Mouse (Mus musculus) embryonic facial prominence, embryonic 14.5 days (tissue): ENCODE measurements around the gene Arl2. TPM values are rescaled to one million over a fixed set of nuclear protein-coding genes. Genes with fewer than 3 reads are reported as not detected.
A peak's percentile ranks its signal among the peaks of the same experiment; 100 is the strongest.

ENCODE experiments used
- ATAC-seq: fragments of 200-750 bp; cut with Nextera tagmentation; 2 replicates; pipeline ENCODE4 v1.8.0; 2017; ENCODE audit warnings: low read depth, moderate number of reproducible peaks, moderate TSS enrichment
- DNase-seq: peaks from one replicate; pipeline ENCODE4 v3.0.0-alpha.2; 2015; ENCODE audit warnings: low spot score
- H3K27ac ChIP-seq: fragments of 300-500 bp; sonication (generic); replicated peaks from 2 replicates; pipeline ENCODE4 v1.5.1; 2014; ENCODE audit warnings: low read depth, mild to moderate bottlenecking, low read length, moderate library complexity
- H3K27me3 ChIP-seq: fragments of 300-500 bp; sonication (generic); replicated peaks from 2 replicates; pipeline ENCODE4 v1.6.1; 2014; ENCODE audit warnings: low read length; ENCODE audit not compliant: control insufficient read depth, insufficient read depth
- H3K36me3 ChIP-seq: fragments of 300-500 bp; sonication (generic); 2 replicates; pipeline ENCODE4 v1.6.1; 2014; ENCODE audit warnings: low read length, mixed read lengths; ENCODE audit not compliant: control insufficient read depth, insufficient read depth
- H3K4me1 ChIP-seq: fragments of 300-500 bp; sonication (generic); 2 replicates; pipeline ENCODE4 v1.6.1; 2014; ENCODE audit warnings: antibody characterized with exemption, low read length; ENCODE audit not compliant: control insufficient read depth, insufficient read depth
- H3K4me2 ChIP-seq: fragments of 300-500 bp; sonication (generic); 2 replicates; pipeline ENCODE4 v1.6.1; 2014; ENCODE audit warnings: low read depth, mild to moderate bottlenecking, low read length, moderate library complexity, mixed read lengths
- H3K4me3 ChIP-seq: fragments of 300-500 bp; sonication (generic); 2 replicates; pipeline ENCODE4 v1.5.1; 2014; ENCODE audit warnings: low read depth, mild to moderate bottlenecking, low read length
- H3K9ac ChIP-seq: fragments of 300-500 bp; sonication (generic); 2 replicates; pipeline ENCODE4 v1.6.1; 2014; ENCODE audit warnings: low read depth, mild to moderate bottlenecking, low read length, moderate library complexity, mixed read lengths
- H3K9me3 ChIP-seq: fragments of 300-500 bp; sonication (generic); 2 replicates; pipeline ENCODE4 v1.6.1; 2016; ENCODE audit warnings: low read length; ENCODE audit not compliant: control insufficient read depth
- WGBS: fragments of 180-500 bp; shearing (Covaris S2); extraction: QIAGEN DNeasy Blood & Tissue Kit; methylation state at CpG from one replicate; pipeline ENCODE4 v1.1.7; 2014; 5-methylcytosine and 5-hydroxymethylcytosine counted together
- polyA plus RNA-seq: library from polyadenylated mRNA; unstranded; fragments of >200 nt; fragmentation: Nextera tagmentation; extraction: Ambion mirVana; gene quantifications from 2 replicates; pipeline ENCODE4 v1.2.1, GENCODE M21; 2014

The Arl2 gene
- 73.4 and 80.6 TPM in 2 replicates for polyA plus RNA-seq

DNA sequence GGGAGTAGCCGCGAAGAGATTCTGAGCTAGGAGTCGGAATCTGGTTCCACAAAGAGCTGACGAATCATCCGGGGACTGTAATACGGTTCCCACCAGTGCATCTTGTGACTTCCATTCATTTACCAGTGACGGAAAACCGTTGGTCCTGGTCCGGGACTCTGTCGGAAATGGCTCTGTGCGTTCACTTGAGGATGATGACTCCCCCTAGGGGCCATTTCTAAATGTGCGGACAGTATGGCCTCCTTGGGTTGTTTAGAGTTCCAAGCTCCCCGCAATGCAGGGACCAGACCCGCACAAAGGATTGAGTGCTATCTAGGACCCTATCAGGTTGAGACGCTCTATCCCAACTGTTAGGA lies at the start of gene Arl2:
Gene Arl2 (minus strand): TSS at position 155 of the 356 bp plus-strand sequence.
- DNase-seq (peak; percentile 95), ATAC-seq (peak; percentile 76)
- Histone ChIP-seq H3K4me1 (peaks cover 13% of the 10 kb centered on the region; the same call in 1 of the 2 replicates), H3K27ac (peak within 1 kb of the TSS; percentile 94), H3K36me3 (peaks cover 14% of the 10 kb centered on the region; the same call in 1 of the 2 replicates), H3K27me3 (no peaks in the 10 kb centered on the region), H3K4me2 (peak within 1 kb of the TSS; percentile 59), H3K4me3 (peak within 1 kb of the TSS; percentile 55), H3K9ac (peak within 1 kb of the TSS; percentile 78), H3K9me3 (no peaks in the 10 kb centered on the region)
- under 1% methylated on average over 15 of the region's 15 CpGs for WGBS

DNA sequence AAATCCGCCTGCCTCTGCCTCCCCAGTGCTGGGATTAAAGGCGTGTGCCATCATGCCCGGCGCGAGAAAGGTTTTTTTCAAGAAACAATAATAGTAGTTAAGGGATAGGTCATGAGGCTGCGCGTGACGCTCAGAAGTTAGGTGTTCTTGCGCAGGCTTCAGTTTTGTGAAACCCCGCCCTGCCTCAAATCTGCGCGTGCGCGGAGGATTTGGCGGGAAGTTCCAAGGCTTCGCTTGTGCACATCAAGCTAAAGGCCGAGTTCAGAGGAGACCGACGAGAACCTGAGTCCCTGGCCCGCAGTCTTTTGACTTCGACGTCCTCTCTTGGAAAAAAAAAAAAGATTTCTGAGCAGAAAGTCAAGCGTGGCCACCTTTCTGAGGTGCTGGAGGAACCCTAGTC lies 42.8 kb upstream of the Arl2 start, which contains the start of gene Majin:
Gene Majin (plus strand): TSS at position 258 of the 400 bp plus-strand sequence.
- DNase-seq (no peak), ATAC-seq (no peak)
- Histone ChIP-seq H3K9ac (no peak within 1 kb of the TSS), H3K27ac (no peak within 1 kb of the TSS), H3K9me3 (no peaks in the 10 kb centered on the region), H3K4me1 (no peaks in the 10 kb centered on the region), H3K4me2 (no peak within 1 kb of the TSS), H3K4me3 (no peak within 1 kb of the TSS), H3K27me3 (no peaks in the 10 kb centered on the region), H3K36me3 (no peaks in the 10 kb centered on the region)
- 88% methylated on average over 23 of the region's 23 CpGs for WGBS

DNA sequence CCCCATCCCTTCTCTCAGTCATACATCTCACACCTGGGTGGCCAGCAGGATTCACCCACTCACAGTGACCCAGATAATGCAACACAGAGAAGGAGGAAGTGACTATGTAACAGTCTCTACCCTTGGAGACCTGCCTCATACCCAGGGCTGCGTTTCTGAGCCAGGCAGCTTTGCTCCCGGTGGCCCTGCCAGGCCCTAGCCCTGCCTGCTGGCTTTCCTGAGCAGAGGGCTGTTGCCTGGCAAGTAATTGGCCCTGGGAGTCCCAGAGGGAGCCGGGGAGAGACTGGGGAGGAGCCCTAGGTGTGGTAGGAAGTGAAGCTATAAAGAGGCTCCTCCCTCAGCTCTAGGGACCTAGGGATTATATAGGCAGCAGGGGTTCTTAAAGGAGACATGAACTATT lies 41.2 kb upstream of the Arl2 start:
- H3K9me3 ChIP-seq: no peaks in the 10 kb centered on the region
- ATAC-seq: peak; percentile 94

DNA sequence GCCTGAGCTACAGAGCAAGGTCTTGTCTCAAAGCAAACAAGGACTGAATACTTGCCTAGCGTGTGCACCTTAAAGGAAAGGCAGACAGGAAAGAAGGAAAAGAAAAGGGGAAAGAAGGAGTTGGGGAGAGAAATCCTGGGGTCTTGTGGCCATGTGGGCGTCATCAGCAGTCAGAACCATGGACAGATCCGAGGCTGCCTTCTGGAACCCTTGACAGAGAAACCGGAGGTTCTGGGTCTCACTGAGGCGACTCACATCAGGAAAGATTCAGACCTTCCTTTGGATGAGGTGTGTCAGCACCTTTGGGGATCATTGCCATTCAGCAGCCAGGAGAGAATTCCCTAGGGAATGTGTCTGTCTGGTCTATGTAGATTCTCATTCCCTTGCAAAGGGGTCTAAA lies 40.3 kb upstream of the Arl2 start:
- H3K4me3 ChIP-seq: no peak overlapping the region
- no peaks in the 10 kb centered on the region for H3K36me3 ChIP-seq
- H3K9ac ChIP-seq: no peak overlapping the region
- no peaks in the 10 kb centered on the region for H3K4me1 ChIP-seq
- WGBS: 12% methylated on average over 5 of the region's 5 CpGs
- ATAC-seq: no peak
- no peak overlapping the region for H3K27ac ChIP-seq
- no peaks in the 10 kb centered on the region for H3K9me3 ChIP-seq
- H3K27me3 ChIP-seq: no peaks in the 10 kb centered on the region
- H3K4me2 ChIP-seq: no peak overlapping the region
- DNase-seq: peak; percentile 70

More for the DNA sequence above, 41.2 kb upstream of the Arl2 start:
- DNase-seq: peak; percentile 65
- no peaks in the 10 kb centered on the region for H3K27me3 ChIP-seq
- H3K9ac ChIP-seq: no peak overlapping the region
- H3K36me3 ChIP-seq: no peaks in the 10 kb centered on the region
- 10% methylated on average over 3 of the region's 3 CpGs for WGBS
- H3K27ac ChIP-seq: no peak overlapping the region
- H3K4me2 ChIP-seq: no peak overlapping the region
- H3K4me1 ChIP-seq: no peaks in the 10 kb centered on the region
- H3K4me3 ChIP-seq: no peak overlapping the region

DNA sequence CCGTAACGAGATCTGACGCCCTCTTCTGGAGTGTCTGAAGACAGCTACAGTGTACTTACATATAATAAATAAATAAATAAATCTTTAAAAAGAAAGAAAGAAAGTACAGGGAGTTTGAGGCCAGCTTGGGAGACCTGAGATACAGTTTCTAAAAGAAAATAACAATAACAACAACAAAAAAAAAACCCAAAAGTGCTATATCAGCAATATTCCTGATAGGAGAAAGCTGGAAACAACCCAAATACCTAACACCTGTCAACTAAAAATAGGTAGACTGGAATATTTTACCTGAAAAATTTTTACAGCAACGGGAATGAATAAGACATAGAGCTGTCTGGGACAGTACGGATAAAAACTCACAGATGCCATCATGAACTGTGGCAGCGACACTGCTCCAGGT lies 37.4 kb upstream of the Arl2 start:
- no peaks in the 10 kb centered on the region for H3K9me3 ChIP-seq
- H3K27me3 ChIP-seq: no peaks in the 10 kb centered on the region
- 87% methylated on average over 4 of the region's 6 CpGs for WGBS
- no peak for DNase-seq
- no peak overlapping the region for H3K9ac ChIP-seq
- H3K27ac ChIP-seq: no peak overlapping the region
- no peaks in the 10 kb centered on the region for H3K4me1 ChIP-seq
- ATAC-seq: no peak
- H3K4me3 ChIP-seq: no peak overlapping the region
- no peak overlapping the region for H3K4me2 ChIP-seq
- H3K36me3 ChIP-seq: no peaks in the 10 kb centered on the region

DNA sequence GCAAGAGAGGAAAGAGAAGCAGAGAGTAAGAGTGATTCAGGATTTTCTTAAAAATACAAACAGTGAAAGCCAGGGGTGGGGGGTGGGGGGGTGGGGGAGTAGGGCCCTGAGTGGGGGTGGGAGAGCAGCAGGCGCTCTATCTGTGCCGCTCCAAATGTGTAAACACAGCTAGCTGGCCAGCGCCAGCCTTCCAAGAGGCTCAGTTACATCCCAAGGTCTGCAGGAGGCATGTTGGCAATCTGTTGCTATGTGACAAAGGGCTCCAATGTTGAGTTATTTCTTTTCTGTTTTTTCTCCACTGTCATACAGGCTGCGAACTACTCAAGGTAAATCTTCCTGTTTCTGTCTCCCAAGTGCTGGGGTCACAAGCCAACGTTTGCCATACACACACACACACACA lies 33.4 kb upstream of the Arl2 start:
- Histone ChIP-seq H3K4me3 (no peak overlapping the region), H3K9ac (no peak overlapping the region), H3K27ac (no peak overlapping the region), H3K9me3 (no peaks in the 10 kb centered on the region), H3K27me3 (no peaks in the 10 kb centered on the region), H3K4me2 (no peak overlapping the region), H3K4me1 (no peaks in the 10 kb centered on the region), H3K36me3 (no peaks in the 10 kb centered on the region)
- DNase-seq: peak; percentile 15
- WGBS: 22% methylated on average over 5 of the region's 5 CpGs
- no peak for ATAC-seq

DNA sequence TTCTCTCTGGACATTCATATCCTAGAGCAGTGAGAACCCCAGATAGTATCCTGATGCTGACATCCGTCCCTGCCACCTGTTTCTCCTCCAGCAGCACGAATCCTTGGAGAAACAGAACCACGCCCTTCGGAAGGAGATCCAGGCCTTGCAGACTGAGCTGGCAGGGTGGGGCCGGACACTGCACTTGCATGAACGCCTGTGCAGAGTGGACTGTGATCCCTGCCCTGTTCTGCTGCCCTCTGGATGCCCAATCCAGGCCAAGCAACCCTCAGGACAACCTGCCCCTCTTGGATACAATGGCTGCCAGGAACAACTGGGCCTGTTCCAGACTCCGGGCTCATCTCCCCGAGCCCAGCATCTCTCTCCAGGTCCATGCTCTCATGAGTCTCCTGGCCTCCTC lies 29.9 kb upstream of the Arl2 start:
- WGBS: 76% methylated on average over 8 of the region's 8 CpGs
- Histone ChIP-seq H3K9ac (no peak overlapping the region), H3K36me3 (no peaks in the 10 kb centered on the region), H3K27ac (no peak overlapping the region), H3K4me1 (no peaks in the 10 kb centered on the region), H3K9me3 (no peaks in the 10 kb centered on the region), H3K4me3 (no peak overlapping the region), H3K4me2 (no peak overlapping the region), H3K27me3 (no peaks in the 10 kb centered on the region)
- DNase-seq: no peak
- no peak for ATAC-seq

DNA sequence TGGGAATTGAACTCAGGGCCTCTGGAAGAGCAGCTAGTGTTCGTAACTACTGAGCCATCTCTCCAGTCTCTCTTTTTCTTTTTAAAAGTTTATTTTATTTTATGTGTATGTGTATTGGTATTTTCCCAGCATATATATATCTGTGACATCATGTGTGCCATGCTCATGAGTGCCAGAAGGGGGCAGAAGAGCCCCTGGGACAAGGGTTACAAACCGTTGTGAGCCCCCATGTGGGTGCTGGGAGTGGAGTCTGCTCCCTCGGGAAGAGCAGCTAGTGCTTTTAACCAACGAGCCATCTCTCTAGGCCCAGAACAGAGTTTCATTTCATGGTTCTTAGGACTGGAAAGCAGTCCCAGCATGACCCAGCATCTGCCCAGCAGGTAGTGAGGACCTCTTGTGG lies 25.4 kb upstream of the Arl2 start:
- H3K9ac ChIP-seq: no peak overlapping the region
- H3K4me2 ChIP-seq: no peak overlapping the region
- ATAC-seq (no peak), DNase-seq (no peak)
- H3K36me3 ChIP-seq: no peaks in the 10 kb centered on the region
- H3K27me3 ChIP-seq: no peaks in the 10 kb centered on the region
- no peaks in the 10 kb centered on the region for H3K4me1 ChIP-seq
- 70% methylated on average over 4 of the region's 4 CpGs for WGBS
- no peak overlapping the region for H3K4me3 ChIP-seq
- H3K9me3 ChIP-seq: no peaks in the 10 kb centered on the region
- no peak overlapping the region for H3K27ac ChIP-seq

DNA sequence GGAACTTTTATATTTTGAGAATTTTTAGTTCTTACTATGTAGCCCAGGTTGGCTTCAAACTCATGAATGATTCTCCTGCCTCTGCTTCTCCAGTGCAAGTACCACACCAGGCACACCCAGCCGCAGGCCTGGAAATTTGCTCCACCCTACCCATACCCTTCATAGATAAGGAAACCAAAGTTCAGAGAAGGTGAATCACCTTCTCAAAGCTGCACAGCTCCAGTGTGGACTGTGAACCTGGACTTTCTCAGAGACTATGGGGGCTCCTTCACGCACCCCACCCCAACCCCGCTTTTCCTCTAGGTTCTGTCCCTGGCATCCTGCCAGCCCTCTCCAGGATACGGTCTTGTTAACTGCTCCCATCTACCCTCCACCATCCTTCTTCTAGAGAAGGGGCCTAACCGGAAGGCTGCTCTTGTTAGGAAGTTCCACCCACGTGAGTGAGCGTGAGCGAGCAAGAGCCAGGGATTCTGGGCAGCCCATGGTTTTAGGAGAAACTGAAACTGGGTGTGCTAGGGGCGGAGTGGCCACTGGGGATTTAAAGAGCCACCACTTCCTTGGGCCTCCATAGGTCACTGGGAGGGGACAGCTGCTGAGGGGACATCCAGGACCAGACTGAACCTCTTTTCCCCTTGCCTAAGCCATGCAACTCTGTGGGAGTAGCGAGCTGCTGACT lies 22.7 kb upstream of the Arl2 start:
- H3K27me3 ChIP-seq: no peaks in the 10 kb centered on the region
- WGBS: 64% methylated on average over 10 of the region's 10 CpGs
- no peak overlapping the region for H3K4me2 ChIP-seq

More for the DNA sequence above, 22.7 kb upstream of the Arl2 start:
- H3K4me1 ChIP-seq: no peaks in the 10 kb centered on the region
- no peaks in the 10 kb centered on the region for H3K9me3 ChIP-seq
- DNase-seq: no peak
- no peak overlapping the region for H3K9ac ChIP-seq
- H3K36me3 ChIP-seq: no peaks in the 10 kb centered on the region
- H3K27ac ChIP-seq: no peak overlapping the region
- ATAC-seq: no peak
- H3K4me3 ChIP-seq: no peak overlapping the region
